ENCODE assay signal across 14 mouse cellular contexts in the genomic region with DNA sequence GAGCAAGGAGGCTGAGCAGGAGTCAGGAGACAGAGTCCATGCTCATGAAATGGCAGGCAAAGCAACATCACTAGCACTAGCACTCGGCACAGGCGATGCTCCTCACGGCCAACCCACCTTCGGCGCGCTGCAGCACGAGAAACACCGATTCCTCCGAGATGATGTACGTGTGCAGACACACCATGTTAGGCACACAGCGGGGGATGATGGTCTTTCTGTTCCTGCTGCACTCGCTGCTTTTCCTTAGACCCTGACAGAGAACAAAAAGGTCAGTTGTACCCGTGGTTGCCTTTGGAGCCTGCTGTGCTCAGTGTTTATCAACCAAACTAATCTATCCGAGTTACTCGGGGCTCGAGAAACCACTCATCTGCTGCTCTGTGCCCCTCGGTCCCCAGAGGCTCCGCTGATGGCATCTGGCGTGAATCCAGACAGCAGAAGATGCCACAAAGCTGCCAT.
DNase-seq lines count a peak whose midpoint lies in the region; ATAC-seq lines count a peak whose summit lies in the region.
"Had no signal": no experiment of that assay in that cellular context is flagged by ENCODE, and none has a peak within 500 bp of the region (broad histone marks: within the 10 kb centered on the region; RNA-seq: fewer than 3 reads in every experiment).

No protein-coding gene starts in this region.

- no peaks in the 10 kb centered on the region for H3K27me3 ChIP-seq in forebrain, embryonic 13.5 days
- H3K27me3 ChIP-seq in midbrain, embryonic 12.5 days, result peaks cover 6% of the 10 kb centered on the region; the same call in 1 of the 2 replicates
- H3K27me3 ChIP-seq: embryonic facial prominence, embryonic 15.5 days had no signal

- no peak overlapping the region for H3K27ac ChIP-seq in forebrain, embryonic 13.5 days
- H3K27ac ChIP-seq in midbrain, embryonic 12.5 days (replicated peaks), result no peak overlapping the region; the same call in 1 of the 2 replicates
- H3K27ac ChIP-seq: embryonic facial prominence, embryonic 15.5 days; liver, embryonic 14.5 days had no signal

- H3K9me3 ChIP-seq in forebrain, embryonic 13.5 days (replicated peaks), result no peaks in the 10 kb centered on the region
- H3K9me3 ChIP-seq in midbrain, embryonic 12.5 days, result no peaks in the 10 kb centered on the region
- H3K9me3 ChIP-seq: embryonic facial prominence, embryonic 15.5 days had no signal

- peak; percentile 23 for DNase-seq in right cerebral cortex, postnatal 14 days
- DNase-seq in right cerebral cortex, postnatal 4 days, result no peak
- DNase-seq in ovary, postnatal 36 days (ENCODE audit: low spot score), result no peak
- DNase-seq in lung, postnatal 36 days, result no peak
- DNase-seq in cerebellum, adult 9-10 months, result no peak
- no peak for DNase-seq in adipocyte (ENCODE audit: low spot score)
- DNase-seq: gastrocnemius, postnatal 36 days; layer of hippocampus, adult 9-11 months; thymus, postnatal 4 days had no signal

- H3K4me3 ChIP-seq in forebrain, embryonic 13.5 days, result no peak overlapping the region
- no peak overlapping the region for H3K4me3 ChIP-seq in midbrain, embryonic 12.5 days
- H3K4me3 ChIP-seq: embryonic facial prominence, embryonic 15.5 days had no signal

- H3K4me2 ChIP-seq in forebrain, embryonic 13.5 days, result peak overlapping the region; percentile 17; the same call in 1 of the 2 replicates
- peak overlapping the region; percentile 4 for H3K4me2 ChIP-seq in midbrain, embryonic 12.5 days (replicated peaks)
- H3K4me2 ChIP-seq: embryonic facial prominence, embryonic 15.5 days had no signal

- 0 out of 2 replicates have a peak, but pooled peaks have one; percentile 27 for ATAC-seq in forebrain, embryonic 13.5 days
- no peak; the same call in 1 of the 2 replicates for ATAC-seq in midbrain, embryonic 12.5 days (ENCODE audit: low FRiP score, low read depth)
- ATAC-seq: inflammation-experienced regulatory T-cells, adult 6 months had no signal

- H3K36me3 ChIP-seq in forebrain, embryonic 13.5 days (ENCODE audit: poor library complexity, severe bottlenecking), result peaks cover 5% of the 10 kb centered on the region
- no peaks in the 10 kb centered on the region for H3K36me3 ChIP-seq in midbrain, embryonic 12.5 days
- H3K36me3 ChIP-seq: embryonic facial prominence, embryonic 15.5 days had no signal

- 36% methylated on average over 19 of the region's 19 CpGs for WGBS in forebrain, embryonic 13.5 days
- WGBS in midbrain, embryonic 12.5 days, result 26% methylated on average over 19 of the region's 19 CpGs

- 0 out of 2 replicates have a peak overlapping the region, but pooled peaks have one; percentile 19 for H3K9ac ChIP-seq in forebrain, embryonic 13.5 days
- H3K9ac ChIP-seq in midbrain, embryonic 12.5 days (replicated peaks), result no peak overlapping the region
- H3K9ac ChIP-seq: embryonic facial prominence, embryonic 15.5 days; liver, embryonic 14.5 days had no signal

- peaks cover 12% of the 10 kb centered on the region for H3K4me1 ChIP-seq in forebrain, embryonic 13.5 days
- H3K4me1 ChIP-seq in midbrain, embryonic 12.5 days, result peaks cover 11% of the 10 kb centered on the region
- H3K4me1 ChIP-seq: embryonic facial prominence, embryonic 15.5 days had no signal
